Mouse (Mus musculus) kidney, adult 2 months (tissue): ENCODE measurements at regions not wholly inside any gene's neighbourhood (a gene's known extent, or its start where the extent isn't known, plus 50 kb on each side); places are given as distances from the start of the nearest gene placed in this dataset.

Experiments
- CTCF ChIP-seq: fragments of 200-500 bp; conservative IDR thresholded peaks from 2 replicates; pipeline ENCODE4 v1.5.1; 2011; ENCODE audit warnings: low read depth, mild to moderate bottlenecking, control low read depth, low read length, moderate library complexity, mixed read lengths; ENCODE audit not compliant: insufficient read depth, insufficient read length
- POLR2A ChIP-seq: fragments of 200-500 bp; IDR thresholded peaks from one replicate; pipeline ENCODE4 v1.6.1; 2011; ENCODE audit warnings: low read depth, low read length, control low read depth

DNA sequence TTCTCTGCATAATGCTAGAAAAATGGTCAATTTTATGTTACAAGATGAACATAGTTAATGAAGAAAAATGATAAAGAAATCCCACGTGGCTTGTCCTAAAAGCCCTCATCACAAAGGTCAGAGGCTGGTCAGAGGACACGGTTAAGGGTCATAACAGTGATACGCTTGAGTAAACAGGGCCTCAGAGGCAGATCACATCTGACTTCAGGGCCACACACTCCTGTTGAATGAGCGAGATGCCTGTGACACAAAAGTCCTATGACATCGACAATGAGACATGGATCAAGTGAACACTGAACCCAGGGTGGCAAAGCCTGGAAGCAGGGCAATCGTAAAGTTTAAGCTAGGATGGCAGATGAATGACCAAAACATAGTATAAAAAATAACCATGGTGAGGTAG, 61.0 kb upstream of the Gm6993 start:
- no peak for TF ChIP-seq CTCF
- TF ChIP-seq POLR2A, result no peak
